Mouse (Mus musculus) CH12.LX (cell line): Measurements from ENCODE around the gene Pkn3. TPM values are rescaled to one million over a fixed set of nuclear protein-coding genes. Genes with fewer than 3 reads are reported as not detected.

Experiments used
- DNase-seq: peaks from one replicate; pipeline ENCODE4 v3.0.0-alpha.2; 2013; ENCODE audit errors: extremely low read depth
- H3K27ac ChIP-seq: 2 replicates; pipeline ENCODE4 v1.5.1; 2012; ENCODE audit warnings: low read depth, mild to moderate bottlenecking, control low read depth, moderate library complexity; ENCODE audit not compliant: insufficient read depth
- H3K27me3 ChIP-seq: replicated peaks from 2 replicates; pipeline ENCODE3; 2012; ENCODE audit warnings: inconsistent platforms
- H3K36me3 ChIP-seq, 2 experiments: replicated peaks in 1 of 2; 2 replicates each; pipeline versions ENCODE3 to v1.6.1; 2012; ENCODE audit warnings: inconsistent platforms in 1 of 2, low read length in 1 of 2, mild to moderate bottlenecking in 1 of 2, mixed read lengths in 1 of 2, moderate library complexity in 1 of 2; ENCODE audit not compliant: control insufficient read depth in 1 of 2, insufficient read depth in 1 of 2
- H3K4me1 ChIP-seq, 2 experiments: 2 replicates each; pipeline ENCODE4 v1.6.1; 2012; ENCODE audit warnings: inconsistent platforms in 1 of 2, moderate library complexity in 1 of 2; ENCODE audit not compliant: insufficient read depth in 2 of 2, control insufficient read depth in 1 of 2
- H3K4me2 ChIP-seq: 2 replicates; pipeline ENCODE4 v1.6.1; 2012; ENCODE audit warnings: low read depth, mild to moderate bottlenecking, control low read depth; ENCODE audit not compliant: poor library complexity, insufficient read depth, severe bottlenecking
- H3K4me3 ChIP-seq, 3 experiments: fragments of 150-350 bp in 1 of 3; sonication (generic) in 1 of 3; replicated peaks in 1 of 3; 2 replicates each; pipeline versions ENCODE3 to v1.5.1; 2011 to 2012; ENCODE audit warnings: low read depth in 2 of 3, low read length in 2 of 3, mild to moderate bottlenecking in 2 of 3, moderate library complexity in 2 of 3, control low read depth in 1 of 3, improper control_type of control experiment in 1 of 3, inconsistent platforms in 1 of 3, mixed read lengths in 1 of 3; ENCODE audit not compliant: poor library complexity in 1 of 3
- H3K79me2 ChIP-seq: replicated peaks from 2 replicates; pipeline ENCODE4 v1.6.1; 2012; ENCODE audit warnings: mild to moderate bottlenecking, moderate library complexity; ENCODE audit not compliant: control insufficient read depth, poor library complexity, insufficient read depth, severe bottlenecking; ENCODE audit errors: extremely low read depth
- H3K9ac ChIP-seq: 2 replicates; pipeline ENCODE4 v1.6.1; 2012; ENCODE audit warnings: low read depth, mild to moderate bottlenecking, control low read depth, moderate library complexity; ENCODE audit not compliant: insufficient read depth
- H3K9me3 ChIP-seq: replicated peaks from 2 replicates; pipeline ENCODE3; 2012; ENCODE audit warnings: low read length, inconsistent platforms, mixed read lengths
- CHD1 ChIP-seq: IDR thresholded peaks from 2 replicates; pipeline ENCODE4 v1.6.1; 2012; ENCODE audit warnings: low read depth, low read length, improper control_type of control experiment, inconsistent platforms
- CTCF ChIP-seq, 2 experiments: IDR thresholded peaks in 1 of 2; conservative IDR thresholded peaks in 1 of 2; 2 replicates each; pipeline ENCODE4 v1.5.1; 2011 to 2012; ENCODE audit warnings: low read depth in 2 of 2, low read length in 2 of 2, improper control_type of control experiment in 1 of 2, inconsistent platforms in 1 of 2, mild to moderate bottlenecking in 1 of 2, moderate library complexity in 1 of 2
- GABPA ChIP-seq: IDR thresholded peaks from 2 replicates; pipeline ENCODE4 v1.6.1; 2012; ENCODE audit warnings: low read depth, low read length, improper control_type of control experiment, inconsistent platforms; ENCODE audit not compliant: insufficient replicate concordance
- HCFC1 ChIP-seq: IDR thresholded peaks from 2 replicates; pipeline ENCODE4 v1.6.1; 2012; ENCODE audit warnings: low read depth, mild to moderate bottlenecking, inconsistent platforms, low read length, improper control_type of control experiment
- JUN ChIP-seq: IDR thresholded peaks from 2 replicates; pipeline ENCODE4 v1.6.1; 2011; ENCODE audit warnings: low read depth, mild to moderate bottlenecking, low read length, improper control_type of control experiment, moderate library complexity; ENCODE audit not compliant: insufficient read depth
- MAX ChIP-seq: IDR thresholded peaks from 2 replicates; pipeline ENCODE4 v1.6.1; 2011; ENCODE audit warnings: low read length, improper control_type of control experiment
- MEF2A ChIP-seq: IDR thresholded peaks from 2 replicates; pipeline ENCODE4 v1.6.1; 2014; ENCODE audit warnings: low read depth, mild to moderate bottlenecking, inconsistent platforms, low read length, improper control_type of control experiment, borderline replicate concordance
- MXI1 ChIP-seq: IDR thresholded peaks from 2 replicates; pipeline ENCODE4 v1.6.1; 2011; ENCODE audit warnings: mild to moderate bottlenecking, low read depth, low read length, improper control_type of control experiment
- PAX5 ChIP-seq: IDR thresholded peaks from 2 replicates; pipeline ENCODE4 v1.6.1; 2012; ENCODE audit warnings: low read length, inconsistent platforms, mixed read lengths
- POLR2A ChIP-seq: IDR thresholded peaks from 2 replicates; pipeline ENCODE4 v1.6.1; 2011; ENCODE audit warnings: low read depth, mild to moderate bottlenecking, improper control_type of control experiment, low read length
- RAD21 ChIP-seq: IDR thresholded peaks from 2 replicates; pipeline ENCODE4 v1.6.1; 2011; ENCODE audit warnings: low read depth, mild to moderate bottlenecking, low read length, improper control_type of control experiment, moderate library complexity
- RCOR1 ChIP-seq: conservative IDR thresholded peaks from 2 replicates; pipeline ENCODE4 v1.6.1; 2012; ENCODE audit warnings: low read depth, mild to moderate bottlenecking, inconsistent platforms, low read length, improper control_type of control experiment
- SMC3 ChIP-seq: IDR thresholded peaks from 2 replicates; pipeline ENCODE4 v1.6.1; 2011; ENCODE audit warnings: low read depth, low read length, improper control_type of control experiment
- TBP ChIP-seq: conservative IDR thresholded peaks from 2 replicates; pipeline ENCODE4 v1.6.1; 2011; ENCODE audit warnings: low read depth, low read length, improper control_type of control experiment
- UBTF ChIP-seq: IDR thresholded peaks from 2 replicates; pipeline ENCODE4 v1.6.1; 2012; ENCODE audit warnings: low read depth, mild to moderate bottlenecking, inconsistent platforms, low read length, improper control_type of control experiment, moderate library complexity
- USF1 ChIP-seq: IDR thresholded peaks from 2 replicates; pipeline ENCODE4 v1.6.1; 2014; ENCODE audit warnings: low read depth, mild to moderate bottlenecking, inconsistent platforms, low read length, improper control_type of control experiment
- ZNF384 ChIP-seq: IDR thresholded peaks from 2 replicates; pipeline ENCODE4 v1.6.1; 2012; ENCODE audit warnings: low read depth, low read length, improper control_type of control experiment, inconsistent platforms
- dilution Hi-C: fragments of 300-500 bp; cut with MboI; formaldehyde crosslinking; loops from 2 replicates; pipeline ENCODE4 v1.14.3; 2020; ENCODE audit warnings: low sequenced_read_pairs; ENCODE audit not compliant: extremely low pct_unique_long_range_greater_than_20kb, extremely low pct_ligation_motif_present
- in situ Hi-C: fragments of 300-500 bp; cut with MboI; formaldehyde crosslinking; loops from 3 replicates; pipeline ENCODE4 v1.14.3; 2019; ENCODE audit warnings: low sequenced_read_pairs, low pct_ligation_motif_present, low pct_unique_long_range_greater_than_20kb, mixed read lengths
- polyA plus RNA-seq: library from polyadenylated mRNA; unstranded; fragments of >175 nt; gene quantifications from 2 replicates; pipeline ENCODE4 v1.2.1, GENCODE M21; 2012; ENCODE audit warnings: low read depth; ENCODE audit not compliant: insufficient read length
- total RNA-seq, 2 experiments: library from RNA; depleted of rRNA; stranded (reverse); fragments of 300-350 nt in 1 of 2; fragments of >200 nt in 1 of 2; gene quantifications; 2 replicates each; pipeline ENCODE4 v1.2.3; 2012 to 2014

Pkn3 gene
- total and polyA plus RNA-seq, 3 experiments: 4.7 to 8.3 (median 6.7) TPM

DNA sequence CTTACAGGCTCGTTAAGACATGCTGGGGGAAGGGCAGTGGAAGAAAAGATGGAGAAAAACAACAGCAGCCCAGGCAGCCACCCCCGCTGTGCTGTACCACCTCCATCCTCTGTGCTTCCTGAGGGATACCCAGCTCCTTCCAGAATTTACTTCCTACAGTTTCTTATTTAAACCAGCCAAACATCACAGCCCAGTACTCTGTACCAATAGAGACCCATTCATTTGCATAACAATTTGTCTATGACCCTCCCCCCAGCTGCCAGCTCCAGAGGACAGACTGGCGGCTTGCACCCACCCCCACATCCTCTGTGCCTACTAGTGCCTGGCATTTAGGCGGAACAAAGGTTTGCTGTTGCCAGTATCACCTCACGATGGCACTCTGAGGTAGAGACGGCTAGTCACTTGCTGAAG, 42.2 kb downstream of the Pkn3 start:
- peak; percentile 59 for DNase-seq
- no peak overlapping the region for H3K27ac ChIP-seq

DNA sequence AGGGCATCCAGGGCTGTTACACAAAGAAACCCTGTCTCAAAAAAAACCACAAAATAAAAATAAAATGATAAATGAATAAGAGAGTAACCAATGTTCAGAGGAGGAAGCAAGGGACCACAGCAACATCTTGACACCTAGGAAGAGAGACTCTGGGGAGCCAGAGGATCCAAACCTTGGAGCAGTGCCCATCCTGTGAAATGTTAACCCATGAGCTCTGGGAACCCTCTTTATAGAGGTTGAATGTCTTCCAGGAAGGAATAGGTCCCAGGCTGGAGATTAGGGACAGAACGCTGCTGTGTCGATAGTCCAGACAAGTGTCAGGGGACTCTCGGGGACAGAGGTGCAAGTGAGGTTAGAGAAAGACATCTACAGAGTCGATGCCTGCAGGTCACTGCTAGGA, 42.8 kb downstream of the Pkn3 start:
- no peak overlapping the region for H3K27ac ChIP-seq
- in situ Hi-C loops: loop anchor here (5.0 kb wide), 1 partner anchor 52 kb away; the partner anchor contains the start of gene Endog
- no peak for TF ChIP-seq SMC3
- TF ChIP-seq RCOR1: no peak
- TF ChIP-seq USF1: no peak
- no peak for TF ChIP-seq TBP
- TF ChIP-seq RAD21: no peak
- no peak for TF ChIP-seq MXI1
- no peak for TF ChIP-seq MAX
- no peak for TF ChIP-seq CHD1
- no peak for TF ChIP-seq HCFC1
- no peak for TF ChIP-seq CTCF (conservative IDR thresholded peaks at IDR 0.05 in 1 of 2, IDR thresholded peaks at IDR 0.05 in 1 of 2; ENCODE audit: low read depth in 2 of 2, low read length in 2 of 2)
- no peak for TF ChIP-seq JUN
- TF ChIP-seq MEF2A: no peak
- TF ChIP-seq POLR2A: no peak
- no peak for TF ChIP-seq PAX5
- no peak for TF ChIP-seq UBTF
- no peaks in the 10 kb centered on the region for H3K79me2 ChIP-seq
- no peak for DNase-seq
- H3K4me2 ChIP-seq: no peak overlapping the region
- dilution Hi-C loops: no loop called here
- peaks cover 4 to 42% of the 10 kb centered on the region in 2 experiments for H3K4me1 ChIP-seq
- H3K36me3 ChIP-seq: peaks cover 0 to 37% of the 10 kb centered on the region in 2 experiments
- H3K9ac ChIP-seq: no peak overlapping the region
- no peak overlapping the region for H3K4me3 ChIP-seq
- H3K9me3 ChIP-seq: no peaks in the 10 kb centered on the region
- no peaks in the 10 kb centered on the region for H3K27me3 ChIP-seq

More for the DNA sequence above, 42.2 kb downstream of the Pkn3 start:
- Histone ChIP-seq H3K4me2 (no peak overlapping the region), H3K79me2 (no peaks in the 10 kb centered on the region), H3K27me3 (no peaks in the 10 kb centered on the region), H3K9ac (no peak overlapping the region), H3K4me3 (no peak overlapping the region), H3K4me1 (peaks cover 4 to 36% of the 10 kb centered on the region in 2 experiments), H3K36me3 (peaks cover 0 to 43% of the 10 kb centered on the region in 2 experiments), H3K9me3 (no peaks in the 10 kb centered on the region)
- dilution Hi-C loops: no loop called here
- in situ Hi-C loops: loop anchor here (5.0 kb wide), 1 partner anchor 53 kb away; the partner anchor contains the start of gene Endog
- TF ChIP-seq SMC3 (peak; percentile 24; the same call in 1 of the 2 replicates), GABPA (no peak), USF1 (no peak), ZNF384 (no peak), CHD1 (no peak), CTCF (conservative IDR thresholded peaks at IDR 0.05 in 1 of 2, IDR thresholded peaks at IDR 0.05 in 1 of 2; ENCODE audit: low read depth in 2 of 2, low read length in 2 of 2) (peak in 1 of 2 experiments; percentile 34; a peak in 2 of 4 replicates)
